Mouse (Mus musculus) layer of hippocampus, adult 18-20 months (tissue): Measurements from ENCODE around the gene Cldn5. TPM values are rescaled to one million over a fixed set of nuclear protein-coding genes. Genes with fewer than 3 reads are reported as not detected.

Source experiments
- DNase-seq, 2 experiments: peaks; one replicate each; pipeline ENCODE4 v3.0.0; 2022; ENCODE audit warnings: low spot score in 2 of 2
- total RNA-seq, 2 experiments: library from RNA; stranded (reverse); gene quantifications; 2 replicates each; pipeline ENCODE4 v1.2.3; 2021

Cldn5 gene
- total RNA-seq, 2 experiments from 2014 or later: 33.2 to 44.5 TPM

- no peak for DNase-seq
These were observed 8.4 kb downstream of the Cldn5 start for GRCm38 (mm10) chr16:18785025-18785424.

GRCm38 (mm10) chr16:18785485-18785884 is 8.8 kb downstream of the Cldn5 start:
- no peak for DNase-seq

- DNase-seq: no peak
These were observed 10.0 kb downstream of the Cldn5 start for GRCm38 (mm10) chr16:18786652-18787051.

- DNase-seq: no peak
These were observed 12.2 kb downstream of the Cldn5 start for GRCm38 (mm10) chr16:18788627-18789406.

GRCm38 (mm10) chr16:18795223-18795899 is 18.7 kb downstream of the Cldn5 start:
- DNase-seq: peak; percentile 11 to 27

GRCm38 (mm10) chr16:18796645-18797044 is 20.0 kb downstream of the Cldn5 start:
- no peak for DNase-seq

- no peak for DNase-seq
These were observed 21.5 kb downstream of the Cldn5 start for GRCm38 (mm10) chr16:18798151-18798550.

GRCm38 (mm10) chr16:18798841-18799240 is 22.2 kb downstream of the Cldn5 start:
- DNase-seq: peak; percentile 47 to 81

GRCm38 (mm10) chr16:18805746-18806145 is 29.1 kb downstream of the Cldn5 start:
- no peak for DNase-seq

GRCm38 (mm10) chr16:18809001-18809400 is 32.4 kb downstream of the Cldn5 start:
- DNase-seq: no peak

GRCm38 (mm10) chr16:18811032-18811431 is 34.4 kb downstream of the Cldn5 start:
- no peak for DNase-seq

- peak; percentile 87 to 93 for DNase-seq
These were observed 35.1 kb downstream of the Cldn5 start, which contains the start of the genes Ufd1 and Cdc45 for GRCm38 (mm10) chr16:18811468-18812384. Gene Ufd1, plus strand, starts transcription at chr16:18811779. Gene Cdc45, minus strand, starts transcription at chr16:18811987.

- DNase-seq: no peak
These were observed 35.8 kb downstream of the Cldn5 start for GRCm38 (mm10) chr16:18812385-18812910.

- DNase-seq: no peak
These were observed 45.7 kb downstream of the Cldn5 start for GRCm38 (mm10) chr16:18822356-18822755.

GRCm38 (mm10) chr16:18822925-18823324 is 46.3 kb downstream of the Cldn5 start:
- peak; percentile 64 to 82 for DNase-seq

Other genes with a start within 250 kb of the Cldn5 start
- gene Tbx1, start 186.2 kb upstream of the Cldn5 start, total RNA-seq: 1 to 10 TPM; 1.6 to 2.4 TPM
- under 1 TPM in 1 of 2 experiments, not detected in 1; 0.97 TPM for gene Gp1bb, start 154.4 kb upstream of the Cldn5 start, total RNA-seq
- gene Gm49601, start 150.4 kb upstream of the Cldn5 start, total RNA-seq: 100 to 1,000 TPM; 173 to 179 TPM
- gene Sept5, start 146.9 kb upstream of the Cldn5 start, total RNA-seq: 100 to 1,000 TPM; 549 to 589 TPM
- 10 to 100 TPM; 97.5 to 98.3 TPM for gene Ufd1, start 34.9 kb downstream of the Cldn5 start, total RNA-seq
- gene Cdc45, start 35.1 kb downstream of the Cldn5 start, total RNA-seq: 1 to 10 TPM; 2.0 to 2.2 TPM
- 10 to 100 TPM; 24.7 to 27.8 TPM for gene 2510002D24Rik, start 59.7 kb downstream of the Cldn5 start, total RNA-seq
- gene Gm28539, start 59.7 kb downstream of the Cldn5 start, total RNA-seq: 1 to 10 TPM; 6.6 to 7.2 TPM
- gene Mrpl40, start 100.0 kb downstream of the Cldn5 start, total RNA-seq: 10 to 100 TPM; 33.7 to 35.0 TPM
- 10 to 100 TPM; 75.6 to 88.3 TPM for gene Hira, start 100.2 kb downstream of the Cldn5 start, total RNA-seq